Mouse (Mus musculus) embryonic fibroblast, embryonic 13.5 days (primary cell): ENCODE data around the gene Mrps7.

Experiments used
- CTCF ChIP-seq: IDR thresholded peaks from 2 replicates; pipeline ENCODE4 v1.5.1; 2011; ENCODE audit warnings: mild to moderate bottlenecking, control low read depth, low read length, moderate library complexity, borderline replicate concordance; ENCODE audit not compliant: insufficient read depth
- POLR2A ChIP-seq: IDR thresholded peaks from 2 replicates; pipeline ENCODE4 v1.6.1; 2011; ENCODE audit warnings: low read depth, mild to moderate bottlenecking, control low read depth, low read length, moderate library complexity

DNA sequence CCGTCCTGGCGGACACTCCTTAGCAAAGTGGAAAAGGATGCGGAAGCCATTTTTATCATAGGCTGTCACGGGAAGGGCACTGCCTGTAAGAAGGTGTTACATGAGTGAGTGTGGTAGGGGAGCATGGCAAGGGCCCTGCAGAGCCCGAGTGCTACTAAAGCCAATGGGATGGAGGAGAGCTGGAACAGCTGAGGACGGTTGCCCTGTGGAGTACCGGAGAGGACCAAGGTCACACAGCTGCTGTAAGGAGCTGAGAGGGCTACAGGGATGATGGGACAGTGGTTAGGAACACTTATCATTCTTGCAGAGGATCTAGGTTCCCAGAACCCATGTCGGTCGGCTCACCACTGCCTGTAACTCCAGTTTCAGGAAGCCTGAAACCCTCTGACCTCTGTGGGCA is 17.3 kb upstream of the Mrps7 start:
- no peak for TF ChIP-seq CTCF
- TF ChIP-seq POLR2A: no peak
